Mouse (Mus musculus): ENCODE data around the gene Blcap.

- TF ChIP-seq E2F4 (IDR thresholded peaks at IDR 0.05; ENCODE audit: insufficient read depth) = no peak
- no peak for TF ChIP-seq SRF (IDR thresholded peaks at IDR 0.05; ENCODE audit: control insufficient read depth, insufficient read length, low read depth)
- TF ChIP-seq POLR2A (IDR thresholded peaks at IDR 0.05; ENCODE audit: insufficient read length, low read depth) = no peak
- no peak for TF ChIP-seq USF1 (IDR thresholded peaks at IDR 0.05; ENCODE audit: low read depth)
- no peak for TF ChIP-seq MAX (IDR thresholded peaks at IDR 0.05; ENCODE audit: low read depth)
- no peak for TF ChIP-seq TCF12 (IDR thresholded peaks at IDR 0.05; ENCODE audit: insufficient read depth, poor library complexity, severe bottlenecking)
Observed at GRCm38 (mm10) chr2:157522556-157522955, 48.5 kb downstream of the Blcap start.
